Mouse (Mus musculus): ENCODE results near the gene Anxa1. TPM values are rescaled to one million over a fixed set of nuclear protein-coding genes. Genes with fewer than 3 reads are reported as not detected.

Gene Anxa1
- total and polyA plus RNA-seq, 2 experiments from 2014 or later = 9.7 to 18.6 TPM

DNA sequence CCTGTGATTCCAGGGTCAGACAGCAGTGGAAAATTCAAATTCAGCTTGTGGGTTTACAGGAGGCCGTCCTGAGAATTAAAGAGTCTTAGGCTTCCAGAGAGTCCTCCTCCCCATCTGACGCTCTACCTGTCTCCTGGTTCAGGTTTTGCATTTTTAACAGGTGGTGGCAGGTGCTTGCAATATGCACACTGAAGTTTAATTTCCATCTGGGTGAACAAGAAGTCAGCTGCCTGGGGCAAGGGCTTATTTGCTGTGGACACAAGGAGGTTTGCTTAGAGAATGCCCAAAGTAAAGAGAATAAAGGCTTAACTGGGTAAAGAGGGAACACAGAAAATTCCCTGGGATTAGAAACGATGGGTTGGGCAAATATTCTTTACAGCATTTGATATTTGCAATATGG lies 11.2 kb upstream of the Anxa1 start:
- no peak overlapping the region for H3K27ac ChIP-seq (ENCODE audit: low read depth, low read length)
- H3K36me3 ChIP-seq (ENCODE audit: insufficient read depth, low read length) = no peaks in the 10 kb centered on the region
- DNase-seq (ENCODE audit: low spot score) = no peak
- H3K9ac ChIP-seq (replicated peaks; ENCODE audit: low read length, poor library complexity, severe bottlenecking) = no peak overlapping the region
- no peaks in the 10 kb centered on the region for H3K27me3 ChIP-seq (ENCODE audit: insufficient read depth, low read length)
- no peaks in the 10 kb centered on the region for H3K4me1 ChIP-seq (ENCODE audit: insufficient read depth, low read length)
- no peak overlapping the region for H3K4me3 ChIP-seq (ENCODE audit: low read depth, low read length)
- H3K9me3 ChIP-seq (ENCODE audit: low read length) = no peaks in the 10 kb centered on the region
- no peak overlapping the region for H3K4me2 ChIP-seq (ENCODE audit: low read depth, low read length, poor library complexity, severe bottlenecking)
- no peak for ATAC-seq (ENCODE audit: low FRiP score)
- WGBS = 64% methylated on average over 3 of the region's 3 CpGs
- no peak for TF ChIP-seq CTCF (IDR thresholded peaks at IDR 0.05)

DNA sequence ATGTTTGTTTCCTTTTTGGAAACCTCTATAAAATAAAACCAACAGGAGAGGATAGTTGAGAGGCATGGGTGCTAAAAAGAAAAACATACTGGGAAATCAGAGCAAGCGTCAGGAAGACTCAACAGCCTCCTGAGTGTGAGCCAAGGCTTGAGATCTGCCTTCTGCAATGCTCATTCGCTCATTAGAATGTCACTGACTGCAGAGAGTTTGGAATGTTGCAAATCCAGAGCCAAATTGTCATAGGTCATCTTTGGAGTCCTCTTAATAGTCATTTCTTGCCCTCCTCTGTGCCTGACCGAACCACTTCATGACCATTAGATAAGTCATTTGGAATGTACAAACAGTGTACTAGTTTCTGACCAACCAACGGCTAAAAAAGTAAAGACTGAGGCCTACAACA lies 8.4 kb upstream of the Anxa1 start:
- 86% methylated on average over 4 of the region's 4 CpGs for WGBS
- Histone ChIP-seq H3K27me3 (ENCODE audit: insufficient read depth, low read length) (no peaks in the 10 kb centered on the region), H3K4me2 (ENCODE audit: low read depth, low read length, poor library complexity, severe bottlenecking) (no peak overlapping the region), H3K4me3 (ENCODE audit: low read depth, low read length) (no peak overlapping the region), H3K27ac (ENCODE audit: low read depth, low read length) (no peak overlapping the region), H3K9ac (replicated peaks; ENCODE audit: low read length, poor library complexity, severe bottlenecking) (no peak overlapping the region), H3K36me3 (ENCODE audit: insufficient read depth, low read length) (no peaks in the 10 kb centered on the region), H3K4me1 (ENCODE audit: insufficient read depth, low read length) (no peaks in the 10 kb centered on the region), H3K9me3 (ENCODE audit: low read length) (no peaks in the 10 kb centered on the region)
- ATAC-seq (ENCODE audit: low FRiP score) (no peak), DNase-seq (ENCODE audit: low spot score) (no peak)
- no peak for TF ChIP-seq CTCF (IDR thresholded peaks at IDR 0.05)

GRCm38 (mm10) chr19:20397092-20397491 lies 6.3 kb upstream of the Anxa1 start:
- no peak for DNase-seq (ENCODE audit: low spot score)
- Histone ChIP-seq H3K27ac (ENCODE audit: low read depth, low read length) (no peak overlapping the region), H3K9ac (replicated peaks; ENCODE audit: low read length, poor library complexity, severe bottlenecking) (no peak overlapping the region), H3K9me3 (ENCODE audit: low read length) (no peaks in the 10 kb centered on the region), H3K4me2 (ENCODE audit: low read depth, low read length, poor library complexity, severe bottlenecking) (no peak overlapping the region), H3K4me3 (ENCODE audit: low read depth, low read length) (no peak overlapping the region), H3K36me3 (ENCODE audit: insufficient read depth, low read length) (no peaks in the 10 kb centered on the region), H3K27me3 (ENCODE audit: insufficient read depth, low read length) (no peaks in the 10 kb centered on the region), H3K4me1 (ENCODE audit: insufficient read depth, low read length) (no peaks in the 10 kb centered on the region)
- no peak for TF ChIP-seq CTCF (IDR thresholded peaks at IDR 0.05)
- no peak for ATAC-seq (ENCODE audit: low FRiP score)
- WGBS = 98% methylated on average over 1 of the region's 1 CpGs

DNA sequence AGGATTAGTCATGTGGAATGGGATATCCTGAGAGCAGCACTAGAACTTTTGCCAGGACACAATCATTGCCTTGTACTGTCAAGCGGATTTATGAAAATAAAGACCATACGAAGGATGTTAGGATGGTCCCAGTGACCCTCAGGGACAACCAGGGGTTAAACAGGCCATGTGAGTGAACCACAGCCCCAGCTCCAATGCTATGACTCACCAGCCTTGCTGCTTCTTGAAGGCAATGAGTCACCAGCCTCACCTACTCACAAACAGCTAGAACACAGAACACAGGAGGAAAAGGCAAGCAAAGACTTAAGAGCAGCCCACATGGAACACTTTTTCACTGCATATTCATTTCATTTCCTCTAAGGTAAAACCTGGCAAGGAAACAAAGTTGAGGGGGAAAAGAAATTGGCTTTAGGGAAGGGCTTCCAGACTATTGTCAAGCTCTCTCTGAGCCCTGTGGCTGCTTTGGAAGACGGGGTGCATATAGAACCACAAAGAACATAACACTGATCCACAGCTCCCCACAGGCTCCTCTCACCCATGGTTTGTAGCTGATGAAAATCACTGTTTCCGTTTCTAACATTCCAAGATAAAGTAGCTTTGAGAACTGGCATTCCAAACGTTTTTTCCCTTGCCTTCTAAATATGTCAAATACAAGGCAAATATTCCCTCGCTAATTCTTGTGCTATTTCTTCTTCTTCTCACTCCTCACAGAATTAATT lies 3.0 kb upstream of the Anxa1 start:
- WGBS = 83% methylated on average over 6 of the region's 6 CpGs
- no peak overlapping the region for H3K9ac ChIP-seq (replicated peaks; ENCODE audit: low read length, poor library complexity, severe bottlenecking)
- H3K36me3 ChIP-seq (ENCODE audit: insufficient read depth, low read length) = no peaks in the 10 kb centered on the region

GRCm38 (mm10) chr19:20389723-20390122 lies 1.0 kb downstream of the Anxa1 start:
- no peak for DNase-seq (ENCODE audit: low spot score)
- no peak overlapping the region for H3K9ac ChIP-seq (replicated peaks; ENCODE audit: low read length, poor library complexity, severe bottlenecking)
- H3K9me3 ChIP-seq (ENCODE audit: low read length) = no peaks in the 10 kb centered on the region
- H3K36me3 ChIP-seq (ENCODE audit: insufficient read depth, low read length) = no peaks in the 10 kb centered on the region
- TF ChIP-seq CTCF (IDR thresholded peaks at IDR 0.05) = no peak
- no peak overlapping the region for H3K4me3 ChIP-seq (ENCODE audit: low read depth, low read length)
- no peak overlapping the region for H3K27ac ChIP-seq (ENCODE audit: low read depth, low read length)
- H3K4me1 ChIP-seq (ENCODE audit: insufficient read depth, low read length) = no peaks in the 10 kb centered on the region
- no peak for ATAC-seq (ENCODE audit: low FRiP score)
- 86% methylated on average over 7 of the region's 7 CpGs for WGBS
- H3K27me3 ChIP-seq (ENCODE audit: insufficient read depth, low read length) = no peaks in the 10 kb centered on the region
- no peak overlapping the region for H3K4me2 ChIP-seq (ENCODE audit: low read depth, low read length, poor library complexity, severe bottlenecking)

More for the DNA sequence above, 3.0 kb upstream of the Anxa1 start:
- H3K27ac ChIP-seq (ENCODE audit: low read depth, low read length) = no peak overlapping the region
- no peaks in the 10 kb centered on the region for H3K4me1 ChIP-seq (ENCODE audit: insufficient read depth, low read length)
- DNase-seq (ENCODE audit: low spot score) (no peak), ATAC-seq (ENCODE audit: low FRiP score) (no peak)
- TF ChIP-seq CTCF (IDR thresholded peaks at IDR 0.05) = no peak
- H3K27me3 ChIP-seq (ENCODE audit: insufficient read depth, low read length) = no peaks in the 10 kb centered on the region
- no peaks in the 10 kb centered on the region for H3K9me3 ChIP-seq (ENCODE audit: low read length)
- H3K4me2 ChIP-seq (ENCODE audit: low read depth, low read length, poor library complexity, severe bottlenecking) = no peak overlapping the region
- no peak overlapping the region for H3K4me3 ChIP-seq (ENCODE audit: low read depth, low read length)

DNA sequence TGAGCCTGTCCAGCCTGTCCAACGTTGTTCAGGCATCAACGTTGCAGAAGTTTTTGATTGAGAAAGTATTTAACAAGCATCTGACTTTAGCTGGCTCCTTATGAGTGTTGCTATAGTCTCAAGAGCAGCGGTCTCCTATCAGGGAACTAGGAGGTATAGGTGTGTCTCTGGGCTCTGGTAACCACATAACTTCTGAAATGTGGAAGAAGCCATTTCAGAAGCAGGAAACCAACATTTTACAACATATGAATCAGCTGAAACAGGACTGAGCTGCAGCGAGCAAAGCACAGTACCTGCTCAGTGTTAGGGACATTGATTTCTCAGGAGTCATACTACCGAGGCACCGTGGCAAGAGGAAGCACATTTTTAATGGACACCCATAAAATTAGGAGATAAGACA lies 1.5 kb downstream of the Anxa1 start:
- TF ChIP-seq CTCF (IDR thresholded peaks at IDR 0.05) = no peak
- no peak overlapping the region for H3K27ac ChIP-seq (ENCODE audit: low read depth, low read length)
- H3K9ac ChIP-seq (replicated peaks; ENCODE audit: low read length, poor library complexity, severe bottlenecking) = no peak overlapping the region
- H3K36me3 ChIP-seq (ENCODE audit: insufficient read depth, low read length) = no peaks in the 10 kb centered on the region
- 88% methylated on average over 6 of the region's 6 CpGs for WGBS
- no peak overlapping the region for H3K4me2 ChIP-seq (ENCODE audit: low read depth, low read length, poor library complexity, severe bottlenecking)
- no peak for DNase-seq (ENCODE audit: low spot score)
- no peak overlapping the region for H3K4me3 ChIP-seq (ENCODE audit: low read depth, low read length)
- no peaks in the 10 kb centered on the region for H3K9me3 ChIP-seq (ENCODE audit: low read length)
- ATAC-seq (ENCODE audit: low FRiP score) = no peak
- no peaks in the 10 kb centered on the region for H3K27me3 ChIP-seq (ENCODE audit: insufficient read depth, low read length)
- no peaks in the 10 kb centered on the region for H3K4me1 ChIP-seq (ENCODE audit: insufficient read depth, low read length)

Data from midbrain, postnatal 0 days (tissue).